Mouse (Mus musculus) midbrain, embryonic 13.5 days (tissue): Measurements from ENCODE around the gene Il17rd. TPM values are rescaled to one million over a fixed set of nuclear protein-coding genes. Genes with fewer than 3 reads are reported as not detected.

Experiments used
- ATAC-seq: fragments of 200-750 bp; cut with Nextera tagmentation; 2 replicates; pipeline ENCODE4 v1.8.0; 2017; ENCODE audit warnings: mild to moderate bottlenecking, moderate TSS enrichment, moderate library complexity
- H3K27ac ChIP-seq: fragments of 300-500 bp; sonication (generic); 2 replicates; pipeline ENCODE4 v1.5.1; 2015; ENCODE audit warnings: inconsistent platforms, mild to moderate bottlenecking, moderate library complexity
- H3K27me3 ChIP-seq: fragments of 300-500 bp; sonication (generic); 2 replicates; pipeline ENCODE4 v1.6.1; 2015; ENCODE audit warnings: mild to moderate bottlenecking, inconsistent platforms
- H3K36me3 ChIP-seq: fragments of 300-500 bp; sonication (generic); 2 replicates; pipeline ENCODE4 v1.6.1; 2015; ENCODE audit warnings: mild to moderate bottlenecking, inconsistent platforms
- H3K4me1 ChIP-seq: fragments of 300-500 bp; sonication (generic); replicated peaks from 2 replicates; pipeline ENCODE4 v1.6.1; 2015; ENCODE audit warnings: inconsistent platforms
- H3K4me2 ChIP-seq: fragments of 300-500 bp; sonication (generic); replicated peaks from 2 replicates; pipeline ENCODE4 v1.6.1; 2015; ENCODE audit warnings: moderate library complexity, mild to moderate bottlenecking, inconsistent platforms
- H3K4me3 ChIP-seq: fragments of 300-500 bp; sonication (generic); replicated peaks from 2 replicates; pipeline ENCODE4 v1.5.1; 2015; ENCODE audit warnings: mild to moderate bottlenecking, inconsistent platforms
- H3K9ac ChIP-seq: fragments of 300-500 bp; sonication (generic); replicated peaks from 2 replicates; pipeline ENCODE4 v1.6.1; 2015; ENCODE audit warnings: mild to moderate bottlenecking, inconsistent platforms
- H3K9me3 ChIP-seq: fragments of 300-500 bp; sonication (generic); 2 replicates; pipeline ENCODE4 v1.6.1; 2016; ENCODE audit warnings: mild to moderate bottlenecking, inconsistent platforms
- WGBS: fragments of 180-500 bp; shearing (Covaris S2); methylation state at CpG from one replicate; pipeline ENCODE4 v1.1.7; 2015; 5-methylcytosine and 5-hydroxymethylcytosine counted together
- polyA plus RNA-seq: library from polyadenylated mRNA; unstranded; fragments of >200 nt; fragmentation: Nextera tagmentation; extraction: Ambion mirVana; gene quantifications from 2 replicates; pipeline ENCODE4 v1.2.1, GENCODE M21; 2015

The Il17rd gene
- polyA plus RNA-seq, 1 experiment from 2014 or later, result 2.5 TPM

DNA sequence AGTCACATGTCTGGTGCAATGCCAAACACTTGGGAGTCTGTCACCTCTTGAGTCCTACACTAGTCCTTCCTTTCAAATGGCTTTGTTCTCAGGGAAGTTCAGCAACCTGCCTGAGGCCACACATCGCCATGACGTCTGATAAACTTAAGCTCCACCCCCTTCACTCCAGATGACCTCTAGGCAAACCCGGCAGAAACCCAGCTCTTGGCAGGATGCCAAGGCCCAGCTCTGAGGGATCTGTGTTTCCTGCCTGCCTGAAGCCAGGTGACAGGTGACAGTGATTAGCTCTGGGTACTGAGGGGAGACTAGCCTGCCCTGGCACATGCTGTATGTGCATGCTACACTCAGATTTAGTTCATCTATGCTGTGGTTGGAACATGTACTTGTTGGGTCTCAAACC lies 33.2 kb downstream of the Il17rd start:
- no peaks in the 10 kb centered on the region for H3K27me3 ChIP-seq
- H3K9me3 ChIP-seq, result no peaks in the 10 kb centered on the region
- WGBS, result 29% methylated on average over 3 of the region's 3 CpGs
- H3K36me3 ChIP-seq, result no peaks in the 10 kb centered on the region
- H3K27ac ChIP-seq, result no peak overlapping the region
- peaks cover 60% of the 10 kb centered on the region for H3K4me1 ChIP-seq
- H3K4me3 ChIP-seq, result no peak overlapping the region
- ATAC-seq, result no peak
- no peak overlapping the region for H3K9ac ChIP-seq
- no peak overlapping the region for H3K4me2 ChIP-seq

DNA sequence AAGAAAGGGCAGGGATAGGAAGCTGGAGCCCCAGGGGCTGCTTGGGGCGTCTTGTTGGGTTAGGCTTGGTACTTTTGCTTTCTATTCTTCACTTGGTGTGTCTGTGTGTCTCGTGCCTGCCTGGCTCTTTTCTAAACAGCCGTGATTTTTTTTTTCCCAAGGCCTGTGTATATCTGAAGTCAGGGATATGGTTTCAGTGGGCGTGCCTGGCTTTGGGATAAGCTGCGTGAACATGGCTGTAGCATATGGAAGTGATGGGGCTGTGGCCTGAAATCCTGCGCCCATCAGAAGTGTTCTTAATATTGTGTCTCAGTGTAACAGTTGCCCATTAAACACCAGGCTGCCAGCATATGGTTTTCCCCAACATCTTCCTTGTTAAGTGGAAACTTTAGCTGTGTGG lies 36.3 kb downstream of the Il17rd start:
- peaks cover 35% of the 10 kb centered on the region for H3K4me1 ChIP-seq
- H3K27me3 ChIP-seq, result no peaks in the 10 kb centered on the region
- no peak overlapping the region for H3K27ac ChIP-seq
- H3K9ac ChIP-seq, result no peak overlapping the region
- no peak for ATAC-seq
- H3K4me2 ChIP-seq, result no peak overlapping the region
- whole genome bisulfite sequencing, result 70% methylated on average over 6 of the region's 6 CpGs
- no peak overlapping the region for H3K4me3 ChIP-seq
- H3K9me3 ChIP-seq, result no peaks in the 10 kb centered on the region
- H3K36me3 ChIP-seq, result no peaks in the 10 kb centered on the region

DNA sequence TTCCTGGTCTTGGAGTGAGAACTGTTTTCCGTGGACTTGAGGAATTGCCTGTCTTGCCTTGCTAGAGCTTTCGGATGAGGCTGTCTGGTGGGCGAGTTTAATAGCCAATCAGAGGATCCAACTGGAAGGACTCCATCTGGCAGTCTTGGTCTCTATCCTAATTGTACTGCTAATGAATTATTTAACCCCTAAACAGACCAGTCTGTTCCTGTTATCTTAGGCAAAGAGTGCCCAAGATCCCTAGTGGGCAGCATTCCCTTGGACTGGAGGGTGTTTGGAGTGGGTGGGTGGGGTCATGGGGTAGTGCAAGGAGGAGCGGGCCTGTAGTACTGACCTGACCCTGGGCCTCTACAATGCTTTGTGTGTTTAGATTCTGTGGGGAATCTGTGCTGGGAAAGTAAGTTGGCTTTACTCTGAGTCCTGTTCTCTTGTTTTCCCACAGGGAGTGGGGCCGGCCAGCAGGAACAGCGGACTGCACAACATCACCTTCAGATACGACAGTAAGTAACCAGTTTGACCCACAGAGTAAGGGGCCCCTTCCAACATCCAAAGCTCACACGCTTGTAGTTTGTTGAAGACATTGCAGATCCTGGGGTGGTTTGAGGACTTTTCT lies 37.3 kb downstream of the Il17rd start:
- WGBS, result 63% methylated on average over 8 of the region's 8 CpGs
- peak; percentile 48; the same call in 1 of the 2 replicates for ATAC-seq
- no peaks in the 10 kb centered on the region for H3K9me3 ChIP-seq
- no peak overlapping the region for H3K9ac ChIP-seq
- no peak overlapping the region for H3K27ac ChIP-seq
- H3K4me3 ChIP-seq, result no peak overlapping the region
- H3K4me1 ChIP-seq, result peaks cover 26% of the 10 kb centered on the region
- no peak overlapping the region for H3K4me2 ChIP-seq
- H3K27me3 ChIP-seq, result no peaks in the 10 kb centered on the region
- no peaks in the 10 kb centered on the region for H3K36me3 ChIP-seq

DNA sequence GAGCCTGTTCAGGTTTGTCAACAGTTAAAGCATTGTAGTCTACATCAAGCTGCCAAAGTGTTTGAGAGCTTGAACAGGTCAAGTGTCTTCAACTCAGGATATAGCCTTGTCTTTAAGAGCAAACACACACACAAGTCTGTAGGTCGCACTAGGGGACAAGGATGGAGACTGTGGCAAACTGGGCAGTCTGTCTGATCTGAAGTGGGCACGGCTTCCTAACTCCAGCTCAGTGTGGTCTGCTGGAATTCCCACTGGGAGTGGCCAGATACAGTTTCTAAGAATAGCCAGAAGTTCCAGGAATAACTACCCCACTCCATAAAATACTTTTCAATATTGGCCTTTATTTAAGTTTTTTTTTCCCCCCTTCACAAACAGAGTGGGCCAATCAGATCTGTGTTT lies 37.8 kb downstream of the Il17rd start:
- H3K9ac ChIP-seq, result no peak overlapping the region

DNA sequence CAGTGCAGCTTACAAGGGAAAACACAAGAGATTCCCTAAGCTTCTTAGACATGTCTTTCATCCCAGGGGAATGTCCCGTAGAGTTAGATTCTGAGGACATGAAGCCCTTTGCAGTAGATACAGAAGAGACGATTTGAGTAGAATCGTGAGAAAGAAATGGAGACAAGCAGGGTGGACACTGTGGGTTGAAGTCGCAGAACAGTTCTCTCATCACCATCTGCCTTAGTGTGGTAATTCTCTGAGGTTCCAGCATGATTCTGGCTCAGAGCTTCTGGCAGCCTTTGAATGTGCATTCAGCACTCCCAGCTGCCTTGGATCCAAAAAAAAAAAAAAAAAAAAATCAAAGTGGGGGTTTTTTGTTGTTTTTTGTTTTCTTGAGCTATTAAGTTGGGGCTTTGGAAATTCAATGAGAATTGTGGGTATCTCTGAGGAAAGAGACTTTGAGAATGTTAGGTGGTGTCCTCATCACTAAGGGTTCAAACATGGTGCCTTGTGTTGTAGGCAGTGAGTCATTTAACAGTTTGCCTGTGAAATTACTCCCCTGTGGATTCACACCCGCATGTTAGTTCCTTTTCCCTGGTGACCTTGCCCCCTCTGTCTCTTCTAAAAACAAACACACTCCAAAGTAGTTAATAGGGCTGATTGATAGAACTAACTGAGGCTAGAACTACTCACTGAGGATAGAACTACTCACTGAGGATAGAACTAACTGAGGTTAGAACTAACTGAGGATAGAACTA lies 43.0 kb downstream of the Il17rd start:
- Histone ChIP-seq H3K4me2 (no peak overlapping the region), H3K36me3 (no peaks in the 10 kb centered on the region), H3K9ac (no peak overlapping the region), H3K9me3 (no peaks in the 10 kb centered on the region), H3K27me3 (no peaks in the 10 kb centered on the region), H3K27ac (no peak overlapping the region), H3K4me1 (no peaks in the 10 kb centered on the region), H3K4me3 (no peak overlapping the region)
- ATAC-seq, result no peak
- 75% methylated on average over 5 of the region's 5 CpGs for WGBS

More for the DNA sequence above, 37.8 kb downstream of the Il17rd start:
- 81% methylated on average over 2 of the region's 2 CpGs for WGBS
- H3K4me3 ChIP-seq, result no peak overlapping the region
- ATAC-seq, result no peak
- H3K4me1 ChIP-seq, result peaks cover 23% of the 10 kb centered on the region
- no peak overlapping the region for H3K4me2 ChIP-seq
- no peaks in the 10 kb centered on the region for H3K27me3 ChIP-seq
- no peaks in the 10 kb centered on the region for H3K9me3 ChIP-seq
- no peak overlapping the region for H3K27ac ChIP-seq
- no peaks in the 10 kb centered on the region for H3K36me3 ChIP-seq

DNA sequence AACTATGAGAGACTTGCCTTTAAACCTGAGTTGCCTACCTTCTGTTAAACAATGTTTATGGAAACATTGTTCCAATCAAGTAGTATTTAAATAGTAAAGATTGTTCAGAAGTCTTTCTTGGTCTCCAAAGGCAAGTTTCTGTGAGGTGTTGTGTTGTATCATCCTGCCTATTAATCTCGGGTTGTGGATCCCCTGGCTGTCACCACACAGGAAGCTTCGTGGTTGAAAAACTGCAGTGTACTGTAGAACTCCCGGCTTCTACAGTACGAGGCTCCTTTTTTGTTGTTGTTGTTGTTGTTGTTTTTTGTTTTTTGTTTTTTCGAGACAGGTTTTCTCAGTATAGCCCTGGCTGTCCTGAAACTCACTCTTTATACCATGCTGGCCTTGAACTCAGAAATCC lies 46.7 kb downstream of the Il17rd start:
- ATAC-seq, result no peak
- Histone ChIP-seq H3K4me3 (no peak overlapping the region), H3K27ac (no peak overlapping the region), H3K9ac (no peak overlapping the region), H3K4me1 (no peaks in the 10 kb centered on the region), H3K27me3 (no peaks in the 10 kb centered on the region), H3K4me2 (no peak overlapping the region), H3K9me3 (no peaks in the 10 kb centered on the region), H3K36me3 (peaks cover 4% of the 10 kb centered on the region; the same call in 1 of the 2 replicates)
- 91% methylated on average over 5 of the region's 5 CpGs for WGBS

DNA sequence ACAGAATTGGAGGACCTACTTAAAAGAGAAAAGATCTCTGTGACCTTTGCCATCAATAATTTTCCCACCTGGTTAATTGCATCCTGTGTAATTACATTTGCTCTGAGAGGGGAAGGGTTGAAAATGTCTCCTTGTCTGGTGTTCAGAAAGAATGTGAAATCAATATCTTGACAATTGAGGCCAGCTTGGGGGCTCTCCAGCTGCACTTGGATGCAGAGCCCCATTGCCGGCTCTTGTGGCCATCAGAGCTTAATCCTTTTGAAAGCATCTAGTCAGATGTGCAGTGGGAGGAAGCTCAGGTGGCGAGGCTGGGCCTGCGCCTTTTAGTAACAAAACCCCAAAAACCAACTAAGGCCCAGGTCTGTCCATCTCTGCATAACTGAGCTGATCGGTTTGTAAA lies 47.3 kb downstream of the Il17rd start:
- no peaks in the 10 kb centered on the region for H3K9me3 ChIP-seq
- no peak overlapping the region for H3K4me2 ChIP-seq
- no peak overlapping the region for H3K9ac ChIP-seq
- peaks cover 4% of the 10 kb centered on the region; the same call in 1 of the 2 replicates for H3K36me3 ChIP-seq
- no peaks in the 10 kb centered on the region for H3K27me3 ChIP-seq
- WGBS, result 70% methylated on average over 4 of the region's 4 CpGs
- no peaks in the 10 kb centered on the region for H3K4me1 ChIP-seq
- ATAC-seq, result no peak
- no peak overlapping the region for H3K4me3 ChIP-seq
- no peak overlapping the region for H3K27ac ChIP-seq

DNA sequence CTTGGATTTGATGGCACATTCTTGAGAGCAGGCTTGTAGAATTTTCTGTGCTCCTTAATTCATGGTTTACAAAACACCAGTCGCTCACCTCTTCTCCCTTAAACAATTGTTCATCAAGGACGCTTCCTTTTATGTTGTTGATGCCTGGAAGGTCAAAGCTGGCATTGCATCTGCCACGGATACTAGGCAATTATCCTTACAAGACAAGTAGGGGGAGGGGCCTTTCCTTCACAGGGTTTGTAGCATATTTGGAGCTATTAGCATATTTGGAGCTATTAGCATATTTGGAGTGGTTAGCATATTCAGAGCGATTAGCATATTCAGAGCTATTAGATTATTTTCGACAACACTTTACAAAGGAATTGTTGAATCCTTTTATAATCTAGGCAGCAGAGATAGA lies 55.5 kb downstream of the Il17rd start:
- Histone ChIP-seq H3K9me3 (no peaks in the 10 kb centered on the region), H3K4me1 (peaks cover 9% of the 10 kb centered on the region), H3K4me2 (no peak overlapping the region), H3K9ac (no peak overlapping the region), H3K4me3 (no peak overlapping the region), H3K36me3 (0 out of 2 replicates have a peak, but pooled peaks cover under 1% of the 10 kb centered on the region), H3K27me3 (no peaks in the 10 kb centered on the region), H3K27ac (no peak overlapping the region)
- 0 out of 2 replicates have a peak, but pooled peaks have one; percentile 34 for ATAC-seq
- 55% methylated on average over 5 of the region's 5 CpGs for whole genome bisulfite sequencing

DNA sequence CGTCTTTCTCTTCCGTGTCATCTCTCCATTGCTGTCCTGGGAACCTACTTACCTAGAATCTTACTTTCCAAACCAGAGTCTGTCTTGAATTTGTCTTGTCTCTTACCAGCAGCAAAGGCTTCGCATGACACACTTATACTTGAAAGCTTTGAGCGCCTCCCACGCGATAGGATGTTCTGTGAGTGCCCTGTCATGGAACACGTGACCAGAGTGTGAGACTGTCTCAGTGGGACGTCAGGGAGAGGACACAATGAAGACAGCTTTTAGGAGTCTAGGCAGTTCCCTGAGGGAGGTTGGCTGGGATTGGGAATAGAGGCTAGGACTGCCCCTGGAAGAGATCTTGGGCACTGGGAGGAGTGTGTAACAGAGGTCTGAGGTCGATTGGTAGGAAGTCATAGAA lies 57.4 kb downstream of the Il17rd start:
- no peaks in the 10 kb centered on the region for H3K27me3 ChIP-seq
- 60% methylated on average over 9 of the region's 9 CpGs for WGBS
- H3K27ac ChIP-seq, result no peak overlapping the region
- no peak overlapping the region for H3K4me3 ChIP-seq
- no peaks in the 10 kb centered on the region for H3K9me3 ChIP-seq
- no peak for ATAC-seq
- no peak overlapping the region for H3K9ac ChIP-seq
- H3K36me3 ChIP-seq, result peaks cover 10% of the 10 kb centered on the region; the same call in 1 of the 2 replicates
- no peak overlapping the region for H3K4me2 ChIP-seq
- peaks cover 9% of the 10 kb centered on the region for H3K4me1 ChIP-seq

DNA sequence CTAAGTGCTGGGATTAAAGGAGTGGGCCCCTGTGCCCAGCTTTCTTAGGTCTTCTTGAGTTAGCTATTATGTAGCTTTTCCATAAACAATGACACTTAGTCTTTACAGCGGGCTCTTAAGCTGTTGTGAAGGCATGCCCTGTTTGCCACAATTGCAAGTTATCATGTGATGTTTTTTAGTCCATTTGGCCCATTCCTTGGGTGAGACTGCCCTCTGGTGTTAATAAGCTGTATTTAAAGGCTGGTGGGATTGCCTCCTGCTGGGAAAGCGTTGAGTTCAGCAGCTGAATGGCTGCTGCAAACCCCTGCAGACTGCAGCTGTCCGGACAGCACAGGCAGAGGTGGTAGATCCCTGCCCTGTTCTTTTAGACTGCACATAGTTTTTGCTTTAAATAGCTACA lies 58.0 kb downstream of the Il17rd start:
- H3K27ac ChIP-seq, result no peak overlapping the region
- H3K9me3 ChIP-seq, result no peaks in the 10 kb centered on the region
- no peaks in the 10 kb centered on the region for H3K27me3 ChIP-seq
- peak; percentile 69 for ATAC-seq
- no peak overlapping the region for H3K9ac ChIP-seq
- H3K4me1 ChIP-seq, result peaks cover 9% of the 10 kb centered on the region
- H3K36me3 ChIP-seq, result peaks cover 10% of the 10 kb centered on the region; the same call in 1 of the 2 replicates
- no peak overlapping the region for H3K4me2 ChIP-seq
- 8% methylated on average over 3 of the region's 3 CpGs for WGBS
- H3K4me3 ChIP-seq, result no peak overlapping the region

DNA sequence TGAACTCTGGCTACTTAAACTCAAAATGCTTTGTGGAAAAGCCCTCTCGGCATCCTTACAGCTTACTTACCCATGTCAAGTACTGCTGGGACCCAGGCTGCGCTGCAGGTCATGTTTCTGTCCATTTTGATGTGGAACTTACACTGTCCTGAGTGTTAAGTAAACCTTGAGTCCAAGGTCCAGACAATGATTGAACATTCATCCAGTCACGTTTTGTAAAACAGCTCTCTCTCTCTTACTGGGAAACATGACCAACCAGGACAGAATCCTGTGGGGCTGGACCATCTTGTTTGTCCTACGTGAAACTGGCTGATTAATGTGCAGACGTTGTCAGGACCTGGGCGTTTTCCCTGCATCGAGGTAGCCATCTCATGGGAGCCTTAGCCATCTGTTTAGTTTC lies 63.0 kb downstream of the Il17rd start:
- WGBS, result 67% methylated on average over 7 of the region's 7 CpGs
- no peaks in the 10 kb centered on the region for H3K27me3 ChIP-seq
- no peak overlapping the region for H3K4me2 ChIP-seq
- no peaks in the 10 kb centered on the region for H3K9me3 ChIP-seq
- H3K4me3 ChIP-seq, result no peak overlapping the region
- H3K9ac ChIP-seq, result no peak overlapping the region
- no peak overlapping the region for H3K27ac ChIP-seq
- peaks cover 13% of the 10 kb centered on the region for H3K4me1 ChIP-seq
- H3K36me3 ChIP-seq, result peaks cover 10% of the 10 kb centered on the region; the same call in 1 of the 2 replicates
- ATAC-seq, result no peak

DNA sequence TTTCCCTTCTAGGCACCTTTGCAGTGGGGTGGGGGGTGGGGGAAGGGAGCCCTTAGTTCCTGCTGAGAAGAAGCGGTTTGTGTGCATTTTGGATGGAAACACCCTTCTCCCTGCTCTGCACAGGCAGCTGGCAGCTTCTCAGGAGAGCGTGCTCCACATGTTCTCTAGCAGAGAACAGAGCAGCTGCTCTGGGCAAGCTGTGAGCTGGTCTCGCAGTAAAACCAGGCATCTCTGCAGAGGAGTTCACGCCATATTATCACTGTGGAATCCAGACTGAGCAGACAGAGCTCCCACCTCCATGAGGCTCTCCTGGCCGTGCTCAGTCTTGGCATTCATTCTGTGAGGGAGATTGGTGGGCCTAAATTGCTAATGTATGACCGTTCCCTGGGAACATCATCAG lies 64.0 kb downstream of the Il17rd start:
- ATAC-seq, result no peak
- Histone ChIP-seq H3K4me1 (peaks cover 13% of the 10 kb centered on the region), H3K27ac (no peak overlapping the region), H3K27me3 (no peaks in the 10 kb centered on the region), H3K9ac (no peak overlapping the region), H3K4me3 (no peak overlapping the region), H3K4me2 (no peak overlapping the region), H3K36me3 (peaks cover 10% of the 10 kb centered on the region; the same call in 1 of the 2 replicates), H3K9me3 (no peaks in the 10 kb centered on the region)
- WGBS, result 71% methylated on average over 6 of the region's 6 CpGs
